Mouse (Mus musculus) R1 (cell line): ENCODE measurements at regions not wholly inside any gene's neighbourhood (a gene's known extent, or its start where the extent isn't known, plus 50 kb on each side); places are given as distances from the start of the nearest gene placed in this dataset.

Experiments used
- DNase-seq: peaks from one replicate; pipeline ENCODE4 v3.0.0-alpha.2; 2018; ENCODE audit warnings: low read depth, low spot score

DNA sequence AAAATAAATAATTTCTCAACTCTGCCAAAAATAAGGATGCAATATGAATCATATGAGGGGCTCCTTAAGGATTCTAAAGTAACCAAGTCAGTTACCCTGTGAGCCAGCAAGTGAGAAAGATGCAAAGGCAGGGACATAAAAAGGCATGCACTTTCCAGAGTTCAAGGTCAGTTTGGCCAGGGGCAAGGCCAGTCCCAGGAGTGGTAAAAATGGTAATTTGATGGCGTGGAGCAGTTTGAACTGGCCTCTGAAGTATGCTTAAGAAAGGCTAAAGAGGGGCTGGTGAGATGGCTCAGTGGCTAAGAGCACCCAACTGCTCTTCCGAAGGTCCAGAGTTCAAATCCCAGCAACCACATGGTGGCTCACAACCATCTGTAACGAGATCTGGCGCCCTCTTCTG is 68.8 kb downstream of the BC005561 start:
- peak; percentile 86 for DNase-seq

- DNase-seq: peak; percentile 26
Measured at GRCm38 (mm10) chr5:104582368-104582767, 74.2 kb downstream of the BC005561 start.

DNA sequence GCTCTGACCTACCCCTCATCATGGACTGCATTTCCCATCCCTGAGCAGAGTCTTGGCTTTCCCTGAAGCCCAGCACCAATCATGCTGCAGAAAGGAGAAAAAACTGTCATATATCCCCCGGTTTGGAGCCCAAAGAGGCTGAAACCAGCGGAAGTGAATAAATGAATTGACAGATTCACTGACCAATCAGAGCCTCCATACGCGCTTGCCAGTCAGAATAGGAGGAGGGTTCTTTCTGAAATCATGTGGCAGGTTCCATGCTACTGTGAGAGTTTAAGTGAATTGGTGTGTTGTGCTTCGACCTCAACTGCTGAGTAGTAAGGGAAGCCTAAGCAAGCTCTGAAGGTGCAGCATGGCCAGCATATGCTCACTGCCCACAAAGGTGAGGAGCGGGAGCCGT is 101.0 kb downstream of the BC005561 start:
- DNase-seq: peak; percentile 96
